Mouse (Mus musculus): ENCODE results near the gene Chpf. TPM values are rescaled to one million over a fixed set of nuclear protein-coding genes. Genes with fewer than 3 reads are reported as not detected.
A peak's percentile ranks its signal among the peaks of the same experiment; 100 is the strongest.

The Chpf gene
- polyA plus RNA-seq, 1 experiment from 2014 or later: 28.6 TPM

DNA sequence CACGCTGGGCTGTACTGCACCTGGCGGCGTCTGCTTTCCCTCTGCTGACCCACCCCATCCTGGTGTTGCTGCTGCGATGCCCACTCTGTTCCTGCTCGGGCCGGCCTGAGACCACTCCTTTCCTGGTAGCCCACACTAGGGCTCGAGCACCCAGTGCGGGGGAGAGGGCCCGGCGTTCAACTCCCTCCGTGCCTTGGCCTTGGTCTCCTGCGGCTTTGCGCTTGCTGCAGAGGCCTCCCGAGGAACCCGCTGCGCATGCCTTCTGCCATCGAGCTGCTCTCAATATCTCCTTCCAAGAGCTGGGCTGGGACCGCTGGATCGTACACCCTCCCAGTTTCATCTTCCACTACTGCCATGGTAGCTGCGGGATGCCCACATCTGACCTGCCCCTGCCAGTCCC lies 30.5 kb upstream of the Chpf start:
- Histone ChIP-seq H3K4me3 (no peak overlapping the region), H3K36me3 (peaks cover 4% of the 10 kb centered on the region; the same call in 1 of the 2 replicates), H3K9me3 (no peaks in the 10 kb centered on the region), H3K9ac (peak overlapping the region; percentile 50; the same call in 1 of the 2 replicates), H3K4me2 (0 out of 2 replicates have a peak overlapping the region, but pooled peaks have one; percentile 10), H3K27ac (replicated peaks) (peak overlapping the region; percentile 96), H3K4me1 (peaks cover 66% of the 10 kb centered on the region), H3K27me3 (replicated peaks) (no peaks in the 10 kb centered on the region)
- 42% methylated on average over 20 of the region's 20 CpGs for WGBS
- no peak for ATAC-seq (ENCODE audit: extremely low read depth, insufficient number of reproducible peaks, low FRiP score, low TSS enrichment)

GRCm38 (mm10) chr1:75507006-75507405 lies 27.9 kb upstream of the Chpf start, which contains the start of gene Inha:
Inha (plus strand) TSS chr1:75507077.
- H3K4me1 ChIP-seq: peaks cover 71% of the 10 kb centered on the region

GRCm38 (mm10) chr1:75505956-75506831 lies 27.1 kb upstream of the Chpf start, which contains the start of gene Obsl1:
Obsl1 (minus strand) TSS chr1:75506452.
- WGBS: under 1% methylated on average over 65 of the region's 65 CpGs
- peak within 1 kb of the TSS; percentile 91 for H3K4me2 ChIP-seq
- ATAC-seq (ENCODE audit: extremely low read depth, insufficient number of reproducible peaks, low FRiP score, low TSS enrichment): peak; percentile 81
- no peaks in the 10 kb centered on the region for H3K9me3 ChIP-seq
- peaks cover 38% of the 10 kb centered on the region for H3K36me3 ChIP-seq
- H3K27ac ChIP-seq (replicated peaks): peak within 1 kb of the TSS; percentile 100
- H3K4me3 ChIP-seq: peak within 1 kb of the TSS; percentile 97
- peak within 1 kb of the TSS; percentile 100 for H3K9ac ChIP-seq
- H3K4me1 ChIP-seq: peaks cover 63% of the 10 kb centered on the region
- H3K27me3 ChIP-seq (replicated peaks): no peaks in the 10 kb centered on the region

More at GRCm38 (mm10) chr1:75507006-75507405, 27.9 kb upstream of the Chpf start, which contains the start of gene Inha:
- H3K27me3 ChIP-seq (replicated peaks): no peaks in the 10 kb centered on the region
- peak within 1 kb of the TSS; percentile 91 for H3K4me2 ChIP-seq
- ATAC-seq (ENCODE audit: extremely low read depth, insufficient number of reproducible peaks, low FRiP score, low TSS enrichment): no peak
- peak within 1 kb of the TSS; percentile 100 for H3K27ac ChIP-seq (replicated peaks)
- WGBS: 24% methylated on average over 10 of the region's 10 CpGs
- peak within 1 kb of the TSS; percentile 97 for H3K4me3 ChIP-seq
- H3K9me3 ChIP-seq: no peaks in the 10 kb centered on the region
- peaks cover 30% of the 10 kb centered on the region for H3K36me3 ChIP-seq
- peak within 1 kb of the TSS; percentile 100 for H3K9ac ChIP-seq

DNA sequence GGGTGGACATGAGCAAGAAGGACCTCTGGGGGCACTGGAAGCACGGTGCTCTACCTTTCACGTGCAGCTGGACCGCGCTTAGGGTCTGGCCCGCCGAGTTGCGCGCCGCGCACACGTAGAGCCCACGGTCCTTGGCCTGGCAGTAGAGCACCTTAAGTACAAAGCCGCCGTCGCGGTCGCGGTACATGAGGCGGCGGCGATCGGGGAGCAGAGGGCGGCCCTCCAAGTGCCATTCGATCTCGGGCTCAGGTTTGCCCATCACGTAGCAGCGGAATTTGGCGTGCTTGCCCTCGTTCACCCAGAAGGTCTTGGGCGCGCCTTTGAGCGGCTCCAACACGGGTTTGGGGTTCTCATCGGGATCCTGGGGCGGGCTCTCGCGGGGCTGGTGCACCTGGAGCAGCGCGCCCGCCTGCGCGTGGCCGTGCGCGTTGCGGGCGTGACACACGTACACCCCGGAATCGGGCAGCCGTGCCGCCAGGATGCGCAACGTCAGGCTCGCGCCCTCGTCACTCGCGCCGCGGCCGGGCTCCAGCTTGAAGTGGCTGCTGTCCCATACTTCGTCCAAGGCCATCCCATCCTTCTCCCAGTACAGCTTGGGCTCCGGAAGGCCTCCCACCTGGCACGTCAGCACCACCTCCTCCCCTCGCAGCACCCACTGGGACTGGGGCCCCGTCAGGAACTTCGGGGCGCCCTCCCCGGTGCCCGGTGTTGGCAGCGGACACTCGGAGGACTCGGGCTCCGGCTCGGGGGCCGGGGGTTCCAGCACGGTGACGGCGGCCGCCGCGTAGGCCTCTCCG lies 26.2 kb upstream of the Chpf start:
- H3K9me3 ChIP-seq: no peaks in the 10 kb centered on the region
- H3K9ac ChIP-seq: peak overlapping the region; percentile 100
- H3K4me3 ChIP-seq: peak overlapping the region; percentile 97
- peak overlapping the region; percentile 91 for H3K4me2 ChIP-seq
- H3K27me3 ChIP-seq (replicated peaks): no peaks in the 10 kb centered on the region
- peaks cover 46% of the 10 kb centered on the region for H3K36me3 ChIP-seq
- under 1% methylated on average over 84 of the region's 84 CpGs for whole genome bisulfite sequencing
- H3K4me1 ChIP-seq: peaks cover 55% of the 10 kb centered on the region
- ATAC-seq (ENCODE audit: extremely low read depth, insufficient number of reproducible peaks, low FRiP score, low TSS enrichment): 0 out of 2 replicates have a peak, but pooled peaks have one; percentile 26
- peak overlapping the region; percentile 100 for H3K27ac ChIP-seq (replicated peaks)

DNA sequence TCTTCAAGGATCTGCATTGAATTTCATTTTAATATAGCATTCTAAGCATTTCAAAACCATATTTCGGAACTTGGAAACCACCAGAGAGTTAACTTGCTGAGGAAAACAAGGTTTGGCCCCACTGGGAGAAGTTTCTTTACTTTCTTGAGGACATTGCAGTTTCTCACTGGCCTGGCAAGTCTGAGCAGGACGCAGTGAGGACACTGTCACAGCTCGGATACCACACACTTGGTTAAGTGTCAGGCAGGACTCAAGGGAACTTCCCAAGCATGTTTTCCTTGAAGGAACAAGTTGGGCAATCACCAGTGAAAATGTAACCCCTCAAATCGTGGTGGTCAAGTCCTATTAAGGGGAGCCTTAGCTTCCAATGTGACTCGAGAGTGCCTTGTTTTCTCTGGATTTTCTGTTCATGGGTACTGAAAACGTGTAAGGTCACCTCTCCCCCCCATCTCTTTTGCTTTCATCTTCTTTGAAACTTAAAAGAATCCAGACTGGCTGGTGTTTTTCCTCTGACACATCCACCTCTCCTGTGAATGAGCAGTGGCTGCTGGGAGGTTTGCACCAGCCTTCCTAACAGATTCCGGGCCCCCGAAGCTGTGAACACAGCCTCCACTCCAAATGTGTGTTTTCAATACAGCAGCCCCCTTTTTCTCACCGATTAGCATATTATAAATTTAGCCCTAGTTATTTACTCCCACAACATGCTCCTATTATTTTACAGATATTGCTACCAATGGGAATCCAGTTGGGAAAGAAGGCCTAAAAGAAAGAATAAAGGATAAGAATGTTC lies 25.3 kb upstream of the Chpf start:
- peaks cover 45% of the 10 kb centered on the region for H3K4me1 ChIP-seq
- H3K36me3 ChIP-seq: peaks cover 55% of the 10 kb centered on the region
- no peaks in the 10 kb centered on the region for H3K9me3 ChIP-seq
- H3K4me2 ChIP-seq: peak overlapping the region; percentile 91
- H3K27ac ChIP-seq (replicated peaks): peak overlapping the region; percentile 100
- H3K27me3 ChIP-seq (replicated peaks): no peaks in the 10 kb centered on the region
- 33% methylated on average over 9 of the region's 9 CpGs for WGBS
- peak overlapping the region; percentile 100 for H3K9ac ChIP-seq
- ATAC-seq (ENCODE audit: extremely low read depth, insufficient number of reproducible peaks, low FRiP score, low TSS enrichment): no peak
- peak overlapping the region; percentile 97 for H3K4me3 ChIP-seq

DNA sequence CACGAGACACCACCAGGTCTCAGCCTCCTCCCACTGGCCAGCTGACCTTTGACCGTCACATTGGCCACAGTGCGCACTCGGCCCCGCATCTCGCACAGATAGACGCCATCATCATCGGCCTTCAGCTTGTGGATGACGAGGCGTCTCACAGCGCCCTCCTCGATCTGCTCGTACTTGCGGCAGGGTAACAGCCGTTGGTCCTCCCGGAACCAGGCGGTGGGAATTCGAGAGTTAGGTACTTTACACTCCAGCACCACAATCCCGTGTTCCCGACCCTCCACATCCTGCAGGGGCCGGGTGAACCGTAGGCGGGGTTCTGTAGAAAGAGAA lies 24.5 kb upstream of the Chpf start:
- Histone ChIP-seq H3K4me1 (peaks cover 41% of the 10 kb centered on the region), H3K36me3 (peaks cover 63% of the 10 kb centered on the region), H3K4me3 (peak overlapping the region; percentile 97), H3K9me3 (no peaks in the 10 kb centered on the region), H3K4me2 (peak overlapping the region; percentile 91), H3K27ac (replicated peaks) (peak overlapping the region; percentile 100; the same call in 1 of the 2 replicates), H3K9ac (peak overlapping the region; percentile 100), H3K27me3 (replicated peaks) (no peaks in the 10 kb centered on the region)
- ATAC-seq (ENCODE audit: extremely low read depth, insufficient number of reproducible peaks, low FRiP score, low TSS enrichment): no peak
- 50% methylated on average over 23 of the region's 23 CpGs for WGBS

DNA sequence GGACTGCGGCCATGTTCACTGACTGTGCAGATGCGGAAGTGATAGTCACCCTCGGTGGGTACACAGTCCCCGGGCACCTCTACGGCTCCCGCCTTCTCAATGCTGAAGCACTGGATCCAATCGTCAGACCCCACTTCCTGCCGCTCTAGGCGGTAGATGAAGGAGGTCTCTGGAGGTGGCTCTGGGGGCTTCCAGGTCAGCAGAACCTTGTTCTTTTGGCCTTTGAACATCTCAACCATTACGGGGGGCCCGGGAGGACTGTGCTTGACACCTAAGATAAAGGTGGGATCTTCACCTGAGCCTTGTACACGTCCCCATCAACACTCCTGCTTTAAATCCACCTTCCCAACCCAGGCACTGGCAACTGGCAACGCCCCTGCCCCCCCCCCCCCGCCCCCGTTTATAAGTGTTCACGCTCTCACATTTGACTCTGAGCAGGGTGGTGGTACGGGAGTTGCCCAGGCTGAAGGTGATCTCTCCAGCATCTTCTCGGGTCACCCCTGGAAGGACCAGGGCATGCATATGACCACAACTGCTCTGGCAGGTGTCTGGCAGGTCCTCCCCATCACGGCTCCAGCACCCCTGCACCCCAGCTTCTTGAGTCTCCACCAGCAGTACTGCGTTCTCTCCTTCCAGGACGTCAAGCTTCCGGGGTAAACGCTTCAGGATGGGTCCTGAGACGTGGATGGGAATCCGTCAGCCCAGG lies 24.0 kb upstream of the Chpf start:
- ATAC-seq (ENCODE audit: extremely low read depth, insufficient number of reproducible peaks, low FRiP score, low TSS enrichment): no peak
- Histone ChIP-seq H3K27ac (replicated peaks) (no peak overlapping the region), H3K27me3 (replicated peaks) (no peaks in the 10 kb centered on the region), H3K4me3 (peak overlapping the region; percentile 97), H3K9ac (peak overlapping the region; percentile 100), H3K9me3 (no peaks in the 10 kb centered on the region), H3K36me3 (peaks cover 69% of the 10 kb centered on the region), H3K4me2 (peak overlapping the region; percentile 91), H3K4me1 (peaks cover 41% of the 10 kb centered on the region)
- WGBS: 71% methylated on average over 25 of the region's 25 CpGs

DNA sequence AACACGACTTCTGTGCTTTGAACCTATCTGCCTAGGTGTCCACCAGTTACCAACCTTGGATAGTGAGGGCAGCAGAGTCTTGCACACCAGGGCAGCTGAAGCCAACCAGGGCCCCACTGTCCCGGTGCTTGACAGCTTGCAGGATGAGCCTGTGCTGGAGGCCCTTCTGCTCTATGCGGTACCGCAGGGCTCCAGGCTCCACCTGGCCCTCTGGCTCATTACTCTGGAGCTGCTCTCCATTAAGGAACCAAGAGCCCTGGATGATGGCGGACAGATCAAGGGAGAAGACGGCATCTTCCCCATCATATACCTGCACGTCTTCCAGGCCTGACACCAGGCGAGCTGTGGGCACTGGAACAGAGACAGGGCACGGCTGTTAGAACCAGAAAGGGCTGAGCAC lies 22.8 kb upstream of the Chpf start:
- ATAC-seq (ENCODE audit: extremely low read depth, insufficient number of reproducible peaks, low FRiP score, low TSS enrichment): no peak
- Histone ChIP-seq H3K4me1 (peaks cover 30% of the 10 kb centered on the region), H3K9ac (no peak overlapping the region), H3K9me3 (no peaks in the 10 kb centered on the region), H3K27me3 (replicated peaks) (no peaks in the 10 kb centered on the region), H3K27ac (replicated peaks) (no peak overlapping the region), H3K4me3 (no peak overlapping the region), H3K36me3 (peaks cover 81% of the 10 kb centered on the region), H3K4me2 (no peak overlapping the region)
- WGBS: 87% methylated on average over 9 of the region's 9 CpGs

- H3K4me3 ChIP-seq: no peak overlapping the region
- 75% methylated on average over 7 of the region's 7 CpGs for WGBS
- H3K27me3 ChIP-seq (replicated peaks): no peaks in the 10 kb centered on the region
- H3K36me3 ChIP-seq: peaks cover 99% of the 10 kb centered on the region
- H3K27ac ChIP-seq (replicated peaks): no peak overlapping the region
- ATAC-seq (ENCODE audit: extremely low read depth, insufficient number of reproducible peaks, low FRiP score, low TSS enrichment): no peak
- no peak overlapping the region for H3K9ac ChIP-seq
- no peaks in the 10 kb centered on the region for H3K9me3 ChIP-seq
- no peak overlapping the region for H3K4me2 ChIP-seq
- H3K4me1 ChIP-seq: peaks cover 19% of the 10 kb centered on the region
Observed at GRCm38 (mm10) chr1:75499441-75499840, 20.3 kb upstream of the Chpf start.

- no peak overlapping the region for H3K4me3 ChIP-seq
- H3K36me3 ChIP-seq: peaks cover 95% of the 10 kb centered on the region
- WGBS: 74% methylated on average over 4 of the region's 4 CpGs
- H3K27me3 ChIP-seq (replicated peaks): no peaks in the 10 kb centered on the region
- H3K4me1 ChIP-seq: peaks cover 13% of the 10 kb centered on the region
- no peak overlapping the region for H3K27ac ChIP-seq (replicated peaks)
- H3K4me2 ChIP-seq: no peak overlapping the region
- H3K9me3 ChIP-seq: no peaks in the 10 kb centered on the region
- ATAC-seq (ENCODE audit: extremely low read depth, insufficient number of reproducible peaks, low FRiP score, low TSS enrichment): no peak
- H3K9ac ChIP-seq: no peak overlapping the region
Observed at GRCm38 (mm10) chr1:75498897-75499296, 19.8 kb upstream of the Chpf start.
